Mouse (Mus musculus) effector memory CD4-positive, alpha-beta T cell, adult 7 months (primary cell): Measurements from ENCODE around the gene Rhoc. TPM values are rescaled to one million over a fixed set of nuclear protein-coding genes. Genes with fewer than 3 reads are reported as not detected.

Experiments used
- polyA plus RNA-seq: library from polyadenylated mRNA; unstranded; fragments of 100-300 nt; shearing (Covaris generic); gene quantifications from one replicate; pipeline ENCODE4 v1.2.1, GENCODE M21; 2017

The Rhoc gene
- 39.5 TPM for polyA plus RNA-seq

GRCm38 (mm10) chr3:104788075-104788474 is at the start of gene Rhoc:
Rhoc (plus strand) TSS chr3:104788375.

GRCm38 (mm10) chr3:104780561-104781420 is 7.4 kb upstream of the Rhoc start, which contains the start of gene Ppm1j:
Ppm1j (plus strand) TSS chr3:104781056.

GRCm38 (mm10) chr3:104781471-104781903 is 6.7 kb upstream of the Rhoc start, which contains the start of gene Fam19a3:
Fam19a3 (minus strand) TSS chr3:104781840.

GRCm38 (mm10) chr3:104817991-104818748 is 30.0 kb downstream of the Rhoc start, which contains the start of gene Mov10:
Mov10 (minus strand) TSS chr3:104818563.

Other genes with a start within 250 kb of the Rhoc start
- gene Slc16a1, start 149.7 kb upstream of the Rhoc start, polyA plus RNA-seq = 45.4 TPM
- 95.3 TPM for gene Ppm1j, start 7.3 kb upstream of the Rhoc start, polyA plus RNA-seq
- 3.0 TPM for gene Fam19a3, start 6.5 kb upstream of the Rhoc start, polyA plus RNA-seq
- gene Mov10, start 30.2 kb downstream of the Rhoc start, polyA plus RNA-seq = 27.9 TPM
- gene St7l, start 75.6 kb downstream of the Rhoc start, polyA plus RNA-seq = 41.6 TPM
- gene Capza1, start 76.1 kb downstream of the Rhoc start, polyA plus RNA-seq = 354 TPM
- gene Wnt2b, start 173.5 kb downstream of the Rhoc start, polyA plus RNA-seq = not detected